Mouse (Mus musculus) liver, embryonic 11.5 days (tissue): ENCODE data around the gene Mosmo. TPM values are rescaled to one million over a fixed set of nuclear protein-coding genes. Genes with fewer than 3 reads are reported as not detected.

Source experiments
- ATAC-seq: fragments of 200-750 bp; cut with Nextera tagmentation; replicated peaks from 2 replicates; pipeline ENCODE4 v1.8.0; 2017; ENCODE audit warnings: moderate number of reproducible peaks, mild to moderate bottlenecking, moderate TSS enrichment, moderate library complexity; ENCODE audit not compliant: low FRiP score
- DNase-seq: peaks from one replicate; pipeline ENCODE4 v3.0.0-alpha.2; 2017; ENCODE audit warnings: low spot score
- H3K27ac ChIP-seq: fragments of 300-500 bp; sonication (generic); 2 replicates; pipeline ENCODE4 v1.5.1; 2014; ENCODE audit warnings: mild to moderate bottlenecking, low read depth, low read length, control low read depth
- H3K27me3 ChIP-seq: fragments of 300-500 bp; sonication (generic); replicated peaks from 2 replicates; pipeline ENCODE4 v1.6.1; 2014; ENCODE audit warnings: low read length, mixed read lengths; ENCODE audit not compliant: control insufficient read depth, insufficient read depth
- H3K36me3 ChIP-seq: fragments of 300-500 bp; sonication (generic); 2 replicates; pipeline ENCODE4 v1.6.1; 2014; ENCODE audit warnings: mild to moderate bottlenecking, low read length, moderate library complexity, mixed read lengths; ENCODE audit not compliant: control insufficient read depth, insufficient read depth
- H3K4me1 ChIP-seq: fragments of 300-500 bp; sonication (generic); replicated peaks from 2 replicates; pipeline ENCODE4 v1.6.1; 2014; ENCODE audit warnings: low read length, mixed read lengths; ENCODE audit not compliant: control insufficient read depth, insufficient read depth
- H3K4me2 ChIP-seq: fragments of 300-500 bp; sonication (generic); 2 replicates; pipeline ENCODE4 v1.6.1; 2014; ENCODE audit warnings: mild to moderate bottlenecking, control low read depth, moderate library complexity
- H3K4me3 ChIP-seq: fragments of 300-500 bp; sonication (generic); 2 replicates; pipeline ENCODE4 v1.5.1; 2014; ENCODE audit warnings: low read depth, low read length, control low read depth
- H3K9ac ChIP-seq: fragments of 300-500 bp; sonication (generic); 2 replicates; pipeline ENCODE4 v1.6.1; 2014; ENCODE audit warnings: low read depth, low read length, control low read depth
- H3K9me3 ChIP-seq: fragments of 300-500 bp; sonication (generic); 2 replicates; pipeline ENCODE4 v1.6.1; 2016; ENCODE audit warnings: low read length, inconsistent platforms, mixed read lengths; ENCODE audit not compliant: control insufficient read depth
- WGBS: fragments of 180-500 bp; shearing (Covaris S2); extraction: QIAGEN DNeasy Blood & Tissue Kit; methylation state at CpG from one replicate; pipeline ENCODE4 v1.1.7; 2014; 5-methylcytosine and 5-hydroxymethylcytosine counted together
- polyA plus RNA-seq: library from polyadenylated mRNA; unstranded; fragments of >200 nt; fragmentation: Nextera tagmentation; extraction: Ambion mirVana; gene quantifications from 2 replicates; pipeline ENCODE4 v1.2.1, GENCODE M21; 2014

Gene Mosmo
- polyA plus RNA-seq, 1 experiment from 2014 or later = 12.7 TPM

DNA sequence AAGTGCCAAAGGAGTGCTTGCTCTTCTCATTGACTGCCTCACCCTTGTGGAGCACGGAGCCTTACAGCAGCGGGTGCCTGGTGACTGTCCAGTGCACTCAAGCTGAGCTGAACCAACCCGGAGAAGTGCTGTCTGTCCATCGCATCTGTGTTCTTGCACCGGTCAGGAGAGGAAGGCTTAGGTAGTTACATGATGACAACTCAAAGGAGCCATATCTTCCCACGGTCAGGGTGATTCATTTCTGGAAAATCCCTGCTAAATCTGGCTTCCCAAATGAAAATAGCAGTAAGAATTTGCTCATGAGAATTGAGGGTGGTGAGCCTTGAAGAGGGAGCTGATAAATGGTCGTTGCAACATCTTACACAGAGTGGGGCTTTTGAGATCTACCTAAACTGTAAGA, 74.5 kb downstream of the Mosmo start:
- ATAC-seq (no peak), DNase-seq (no peak)
- Histone ChIP-seq H3K27me3 (no peaks in the 10 kb centered on the region), H3K9me3 (no peaks in the 10 kb centered on the region), H3K4me2 (no peak overlapping the region), H3K4me3 (no peak overlapping the region), H3K9ac (no peak overlapping the region), H3K27ac (no peak overlapping the region), H3K36me3 (no peaks in the 10 kb centered on the region), H3K4me1 (no peaks in the 10 kb centered on the region)
- 79% methylated on average over 7 of the region's 7 CpGs for WGBS

DNA sequence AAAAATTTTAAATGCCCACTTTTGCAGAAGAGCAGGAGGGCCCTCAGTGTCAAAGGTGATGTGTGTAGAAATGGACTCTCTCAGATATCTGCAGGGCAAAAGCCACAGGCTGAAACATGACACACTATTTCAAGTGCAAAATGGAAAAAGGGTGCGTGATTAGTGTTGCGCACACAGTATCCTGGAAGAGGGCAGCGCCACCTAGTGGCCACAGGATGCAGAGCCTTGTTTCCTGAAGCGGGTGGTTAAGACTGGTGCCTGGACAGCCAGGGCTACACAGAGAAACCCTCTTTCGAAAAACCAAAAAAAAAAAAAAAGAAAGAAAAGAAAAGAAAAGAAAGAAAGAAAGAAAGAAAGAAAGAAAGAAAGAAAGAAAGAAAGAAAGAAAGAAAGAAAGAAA, 77.3 kb downstream of the Mosmo start:
- H3K9me3 ChIP-seq = no peaks in the 10 kb centered on the region
- no peak overlapping the region for H3K27ac ChIP-seq
- no peaks in the 10 kb centered on the region for H3K4me1 ChIP-seq
- no peaks in the 10 kb centered on the region for H3K27me3 ChIP-seq
- 7% methylated on average over 5 of the region's 5 CpGs for WGBS
- H3K36me3 ChIP-seq = no peaks in the 10 kb centered on the region
- no peak overlapping the region for H3K9ac ChIP-seq
- H3K4me2 ChIP-seq = no peak overlapping the region
- DNase-seq (peak; percentile 78), ATAC-seq (peak; percentile 81)
- no peak overlapping the region for H3K4me3 ChIP-seq

DNA sequence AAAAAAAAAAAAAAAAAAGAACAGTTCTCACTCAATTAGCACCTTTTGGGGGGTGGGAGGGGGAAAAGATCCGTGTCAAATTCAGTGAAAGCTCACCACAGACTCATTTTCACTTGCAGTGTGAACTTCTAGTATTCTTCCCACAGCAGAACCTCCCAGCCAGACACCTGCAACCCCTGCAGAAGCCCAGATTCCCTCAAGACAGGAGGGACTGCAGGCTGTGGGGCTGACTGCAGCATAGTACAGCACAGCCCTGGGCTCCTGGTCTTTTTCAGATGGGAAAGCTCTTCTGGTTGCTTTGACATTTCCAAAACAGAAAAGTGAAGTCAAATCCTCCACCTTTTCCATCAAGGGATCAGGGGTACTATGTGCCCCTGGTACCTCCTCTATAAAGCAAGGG, 90.0 kb downstream of the Mosmo start:
- 0% methylated on average over 1 of the region's 1 CpGs for WGBS
- no peaks in the 10 kb centered on the region for H3K36me3 ChIP-seq
- H3K4me3 ChIP-seq = no peak overlapping the region
- ATAC-seq (no peak), DNase-seq (no peak)
- no peak overlapping the region for H3K4me2 ChIP-seq
- H3K9ac ChIP-seq = no peak overlapping the region
- H3K27me3 ChIP-seq = no peaks in the 10 kb centered on the region
- no peak overlapping the region for H3K27ac ChIP-seq
- H3K9me3 ChIP-seq = no peaks in the 10 kb centered on the region
- H3K4me1 ChIP-seq = no peaks in the 10 kb centered on the region

GRCm38 (mm10) chr7:120771389-120771788, 94.0 kb downstream of the Mosmo start:
- Histone ChIP-seq H3K4me2 (no peak overlapping the region), H3K27me3 (no peaks in the 10 kb centered on the region), H3K4me3 (no peak overlapping the region), H3K9me3 (no peaks in the 10 kb centered on the region), H3K4me1 (no peaks in the 10 kb centered on the region), H3K27ac (no peak overlapping the region), H3K36me3 (no peaks in the 10 kb centered on the region), H3K9ac (no peak overlapping the region)
- ATAC-seq (no peak), DNase-seq (no peak)
- 38% methylated on average over 1 of the region's 1 CpGs for WGBS

- H3K27ac ChIP-seq = no peak overlapping the region
- no peak for DNase-seq
- H3K36me3 ChIP-seq = no peaks in the 10 kb centered on the region
- H3K4me1 ChIP-seq = no peaks in the 10 kb centered on the region
- H3K9me3 ChIP-seq = no peaks in the 10 kb centered on the region
- WGBS = 44% methylated on average over 2 of the region's 2 CpGs
- ATAC-seq = 0 out of 2 replicates have a peak, but pooled peaks have one; percentile 58
- H3K4me2 ChIP-seq = no peak overlapping the region
- H3K4me3 ChIP-seq = no peak overlapping the region
- H3K9ac ChIP-seq = no peak overlapping the region
- no peaks in the 10 kb centered on the region for H3K27me3 ChIP-seq
These were observed 100.6 kb downstream of the Mosmo start for GRCm38 (mm10) chr7:120778012-120778411.

Other genes starting within 250 kb of the Mosmo start
- gene Uqcrc2, start 42.4 kb upstream of the Mosmo start, polyA plus RNA-seq = 232 and 235 TPM in 2 replicates
- gene Pdzd9, start 7.3 kb upstream of the Mosmo start, polyA plus RNA-seq = 0.23 and 0.29 TPM in 2 replicates
- 0.08 TPM in 1 of 2 replicates, not detected in the other for gene Vwa3a, start 61.7 kb downstream of the Mosmo start, polyA plus RNA-seq
- gene Gm5737, start 134.7 kb downstream of the Mosmo start, polyA plus RNA-seq = not detected in 2 replicates
- 21.2 and 23.2 TPM in 2 replicates for gene Eef2k, start 165.2 kb downstream of the Mosmo start, polyA plus RNA-seq
- gene Polr3e, start 240.1 kb downstream of the Mosmo start, polyA plus RNA-seq = 30.0 and 31.3 TPM in 2 replicates